Mouse (Mus musculus): ENCODE measurements around the gene Cdk4. TPM values are rescaled to one million over a fixed set of nuclear protein-coding genes. Genes with fewer than 3 reads are reported as not detected.

Cdk4 gene
- total RNA-seq, 2 experiments from 2014 or later, result 74.4 to 75.2 TPM

GRCm38 (mm10) chr10:127041774-127042338, 21.5 kb upstream of the Cdk4 start:
- Histone ChIP-seq H3K4me3 (peak overlapping the region; percentile 88), H3K27ac (peak overlapping the region; percentile 76)
- intact Hi-C loops (cut with DNase I), result no loop called here
- no peak; the same call in 1 of the 2 replicates for TF ChIP-seq CTCF (IDR thresholded peaks at IDR 0.05)
- peak; percentile 88 to 89 for DNase-seq (ENCODE audit: extremely low spot score in 1 of 2, low spot score in 2 of 2)

GRCm38 (mm10) chr10:127042468-127043115, 20.7 kb upstream of the Cdk4 start:
- Histone ChIP-seq H3K27ac (no peak overlapping the region; the same call in 1 of the 2 replicates), H3K4me3 (peak overlapping the region; percentile 88)
- intact Hi-C loops (cut with DNase I), result no loop called here
- no peak for DNase-seq (ENCODE audit: extremely low spot score in 1 of 2, low spot score in 2 of 2)
- TF ChIP-seq CTCF (IDR thresholded peaks at IDR 0.05), result no peak

DNA sequence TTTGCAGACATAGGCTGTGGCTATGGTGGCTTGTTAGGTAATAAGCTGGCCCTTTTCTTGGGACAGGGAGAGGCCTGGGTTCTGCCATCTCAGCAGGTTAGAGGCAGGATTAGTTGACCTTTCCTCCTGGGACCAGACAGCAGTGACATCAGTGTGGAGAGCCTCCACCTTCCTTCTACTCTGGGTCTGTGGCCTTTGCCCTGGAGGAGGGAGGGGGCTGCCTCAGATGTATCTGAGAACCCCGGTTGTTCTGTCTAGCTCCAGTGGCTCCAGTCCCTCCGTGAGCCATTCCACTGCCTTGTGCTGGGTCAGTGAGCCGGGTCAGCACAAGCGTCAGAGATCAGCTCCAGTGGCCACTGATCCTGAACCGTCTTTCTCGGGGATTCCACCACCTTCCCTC, 20.1 kb upstream of the Cdk4 start:
- H3K27ac ChIP-seq, result no peak overlapping the region
- intact Hi-C loops (cut with DNase I), result no loop called here
- H3K4me3 ChIP-seq, result no peak overlapping the region
- DNase-seq (ENCODE audit: extremely low spot score in 1 of 2, low spot score in 2 of 2), result no peak
- no peak for TF ChIP-seq CTCF (IDR thresholded peaks at IDR 0.05)

DNA sequence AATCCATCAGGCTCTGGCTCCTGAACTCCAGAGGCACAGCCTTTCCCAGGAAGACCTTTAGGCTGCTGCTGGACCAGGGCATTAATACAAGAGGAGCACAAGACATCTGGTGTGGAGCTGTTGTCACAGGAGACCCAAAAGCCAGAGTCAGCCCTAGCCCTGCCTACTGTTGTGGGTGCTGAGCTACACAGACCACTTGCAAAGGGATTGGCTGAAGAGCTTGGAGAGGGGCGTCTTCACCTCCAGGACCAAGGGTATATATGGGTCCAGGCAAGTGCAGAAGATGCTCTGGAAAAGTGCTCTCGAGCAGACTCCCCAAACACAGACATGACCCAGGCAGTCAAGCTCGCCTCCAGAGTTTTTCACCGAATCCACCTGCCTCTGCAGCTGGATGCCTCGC, 15.4 kb upstream of the Cdk4 start, which contains the start of gene Cyp27b1:
Cyp27b1 (plus strand) TSS at position 297 of the 400 bp plus-strand sequence.
- DNase-seq (ENCODE audit: extremely low spot score in 1 of 2, low spot score in 2 of 2), result no peak
- H3K27ac ChIP-seq, result no peak within 1 kb of the TSS
- no peak within 1 kb of the TSS for H3K4me3 ChIP-seq
- intact Hi-C loops (cut with DNase I), result no loop called here
- no peak for TF ChIP-seq CTCF (IDR thresholded peaks at IDR 0.05)

- peak; percentile 27; the same call in 1 of the 2 replicates for TF ChIP-seq CTCF (IDR thresholded peaks at IDR 0.05)
- Histone ChIP-seq H3K4me3 (no peak overlapping the region), H3K27ac (no peak overlapping the region)
- DNase-seq (ENCODE audit: extremely low spot score in 1 of 2, low spot score in 2 of 2), result no peak
- intact Hi-C loops (cut with DNase I), result no loop called here
Observed at GRCm38 (mm10) chr10:127048608-127049394, 14.5 kb upstream of the Cdk4 start.

DNA sequence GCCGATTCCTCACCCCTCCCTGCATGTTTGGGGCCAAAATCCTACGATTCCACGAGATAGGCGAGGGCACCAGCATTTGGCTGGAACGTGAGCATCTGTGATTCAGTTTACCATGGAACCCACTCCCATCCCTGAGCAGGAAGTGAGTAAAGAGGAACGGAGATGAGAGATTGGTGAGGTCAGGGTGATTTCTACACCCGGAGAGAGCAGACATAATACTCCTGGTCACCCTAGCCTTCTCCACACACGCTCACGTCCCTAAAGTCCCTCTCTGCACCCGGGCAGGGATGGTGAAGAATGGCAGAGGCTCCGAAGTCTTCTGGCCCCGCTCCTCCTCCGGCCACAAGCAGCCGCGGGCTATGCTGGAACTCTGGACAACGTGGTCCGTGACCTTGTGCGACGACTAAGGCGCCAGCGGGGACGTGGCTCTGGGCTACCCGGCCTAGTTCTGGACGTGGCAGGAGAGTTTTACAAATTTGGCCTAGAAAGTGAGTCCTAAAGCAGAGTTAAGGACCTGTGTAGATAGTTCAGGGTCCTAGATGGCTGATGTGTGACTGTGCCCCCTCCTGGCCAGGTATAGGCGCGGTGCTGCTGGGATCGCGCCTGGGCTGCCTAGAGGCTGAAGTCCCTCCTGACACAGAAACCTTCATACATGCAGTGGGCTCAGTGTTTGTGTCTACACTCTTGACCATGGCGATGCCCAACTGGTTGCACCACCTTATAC, 13.8 kb upstream of the Cdk4 start:
- Histone ChIP-seq H3K4me3 (no peak overlapping the region), H3K27ac (no peak overlapping the region)
- intact Hi-C loops (cut with DNase I), result no loop called here
- TF ChIP-seq CTCF (IDR thresholded peaks at IDR 0.05), result no peak; the same call in 1 of the 2 replicates
- DNase-seq (ENCODE audit: extremely low spot score in 1 of 2, low spot score in 2 of 2), result no peak

GRCm38 (mm10) chr10:127050119-127050474, 13.2 kb upstream of the Cdk4 start:
- no peak for TF ChIP-seq CTCF (IDR thresholded peaks at IDR 0.05)
- intact Hi-C loops (cut with DNase I), result no loop called here
- no peak for DNase-seq (ENCODE audit: extremely low spot score in 1 of 2, low spot score in 2 of 2)

DNA sequence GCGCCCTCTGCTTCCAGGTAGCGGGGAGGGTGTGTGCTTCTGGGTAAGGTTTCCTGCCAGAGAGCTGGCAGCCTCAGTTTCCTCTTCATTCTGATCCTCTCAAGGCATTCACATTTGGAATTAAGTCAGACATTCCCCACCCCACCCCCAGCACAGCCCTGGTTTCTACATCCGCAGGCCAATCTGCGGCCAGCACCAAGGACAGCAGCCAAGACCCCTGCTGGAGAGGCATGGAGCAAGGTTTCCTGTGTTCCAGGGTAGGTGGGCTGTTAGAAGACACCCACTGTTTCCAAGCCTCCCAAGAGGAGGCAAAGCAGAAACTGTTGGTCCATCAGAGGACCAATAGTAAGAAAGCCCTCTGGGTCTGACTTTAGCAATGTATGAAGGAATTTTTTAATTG, 8.7 kb upstream of the Cdk4 start:
- Histone ChIP-seq H3K4me3 (no peak overlapping the region), H3K27ac (no peak overlapping the region)
- no peak for DNase-seq (ENCODE audit: extremely low spot score in 1 of 2, low spot score in 2 of 2)
- TF ChIP-seq CTCF (IDR thresholded peaks at IDR 0.05), result no peak
- intact Hi-C loops (cut with DNase I), result no loop called here

More at GRCm38 (mm10) chr10:127050119-127050474, 13.2 kb upstream of the Cdk4 start:
- no peak overlapping the region for H3K4me3 ChIP-seq
- no peak overlapping the region for H3K27ac ChIP-seq

DNA sequence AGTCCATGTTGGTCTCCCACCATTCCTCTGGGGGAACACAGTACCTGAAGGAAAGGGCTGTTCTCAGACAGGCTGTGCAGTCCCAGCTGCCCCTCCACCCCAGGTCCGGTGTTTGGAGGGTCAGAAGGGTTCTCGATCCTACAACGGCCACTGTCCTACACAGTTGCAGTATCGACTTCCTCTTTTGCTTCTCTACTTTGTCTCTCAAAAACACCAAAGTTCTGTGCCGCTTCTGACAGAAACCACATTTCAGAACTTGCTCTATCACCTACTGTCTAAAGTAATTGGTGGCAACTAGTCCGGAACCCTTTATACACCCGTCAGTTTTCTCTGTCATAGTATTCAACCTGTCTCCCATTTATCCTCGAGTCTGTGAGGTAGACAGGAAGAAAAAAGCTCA, 7.9 kb upstream of the Cdk4 start:
- TF ChIP-seq CTCF (IDR thresholded peaks at IDR 0.05), result no peak
- H3K4me3 ChIP-seq, result no peak overlapping the region
- intact Hi-C loops (cut with DNase I), result no loop called here
- DNase-seq (ENCODE audit: extremely low spot score in 1 of 2, low spot score in 2 of 2), result no peak
- H3K27ac ChIP-seq, result no peak overlapping the region

GRCm38 (mm10) chr10:127056490-127056889, 6.8 kb upstream of the Cdk4 start:
- Histone ChIP-seq H3K4me3 (no peak overlapping the region), H3K27ac (no peak overlapping the region)
- intact Hi-C loops (cut with DNase I), result no loop called here
- no peak for TF ChIP-seq CTCF (IDR thresholded peaks at IDR 0.05)
- DNase-seq (ENCODE audit: extremely low spot score in 1 of 2, low spot score in 2 of 2), result no peak

DNA sequence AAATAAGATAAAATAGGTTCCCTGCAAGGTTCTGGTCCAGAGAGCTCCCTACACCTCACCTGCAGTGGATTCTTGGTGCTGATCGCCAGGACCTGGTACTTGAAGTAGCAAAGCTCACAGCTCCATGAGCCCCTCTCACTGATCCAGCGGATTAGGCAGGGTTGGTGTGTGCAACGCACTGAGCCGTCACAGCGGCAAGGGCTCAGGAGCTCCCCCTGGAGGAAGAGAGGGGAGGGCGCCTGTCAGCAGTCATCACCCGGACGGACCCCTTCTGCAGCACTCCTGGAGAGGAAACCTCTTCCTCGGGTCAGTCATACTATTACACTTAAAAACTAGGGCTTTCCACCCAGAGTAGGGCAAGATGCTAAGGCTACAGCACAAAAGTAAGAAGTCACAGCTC, 5.2 kb upstream of the Cdk4 start:
- Histone ChIP-seq H3K4me3 (peak overlapping the region; percentile 64), H3K27ac (no peak overlapping the region)
- DNase-seq (ENCODE audit: extremely low spot score in 1 of 2, low spot score in 2 of 2), result peak; percentile 74 to 79
- intact Hi-C loops (cut with DNase I), result no loop called here
- TF ChIP-seq CTCF (IDR thresholded peaks at IDR 0.05), result peak; percentile 99

DNA sequence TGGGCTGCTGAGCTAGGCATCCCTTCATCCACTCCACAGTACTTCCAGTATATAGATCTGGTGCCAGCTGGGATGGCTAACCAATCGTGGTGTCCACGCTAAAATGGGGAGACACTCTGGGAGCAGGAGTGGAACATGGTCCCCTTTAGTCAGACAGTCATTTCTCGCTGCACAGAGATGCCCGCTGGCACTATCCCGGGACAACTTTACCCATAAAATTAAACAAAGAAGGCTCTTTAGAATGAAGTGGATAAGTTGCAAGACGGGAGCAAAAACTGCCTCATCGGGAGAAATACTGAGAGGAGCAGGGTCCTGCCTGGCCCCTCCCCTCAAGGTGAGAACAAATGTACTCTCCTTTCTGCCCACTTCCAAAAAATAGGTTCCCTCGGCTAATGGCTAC, 4.6 kb upstream of the Cdk4 start:
- intact Hi-C loops (cut with DNase I), result no loop called here
- no peak for DNase-seq (ENCODE audit: extremely low spot score in 1 of 2, low spot score in 2 of 2)
- H3K4me3 ChIP-seq, result peak overlapping the region; percentile 64
- no peak overlapping the region for H3K27ac ChIP-seq
- TF ChIP-seq CTCF (IDR thresholded peaks at IDR 0.05), result no peak

Measured in left cerebral cortex, adult 2 months (tissue).